Mouse (Mus musculus): ENCODE results near the gene Gstcd. TPM values are rescaled to one million over a fixed set of nuclear protein-coding genes. Genes with fewer than 3 reads are reported as not detected.

The Gstcd gene
- polyA plus RNA-seq, 1 experiment from 2014 or later, result 13.6 TPM

DNA sequence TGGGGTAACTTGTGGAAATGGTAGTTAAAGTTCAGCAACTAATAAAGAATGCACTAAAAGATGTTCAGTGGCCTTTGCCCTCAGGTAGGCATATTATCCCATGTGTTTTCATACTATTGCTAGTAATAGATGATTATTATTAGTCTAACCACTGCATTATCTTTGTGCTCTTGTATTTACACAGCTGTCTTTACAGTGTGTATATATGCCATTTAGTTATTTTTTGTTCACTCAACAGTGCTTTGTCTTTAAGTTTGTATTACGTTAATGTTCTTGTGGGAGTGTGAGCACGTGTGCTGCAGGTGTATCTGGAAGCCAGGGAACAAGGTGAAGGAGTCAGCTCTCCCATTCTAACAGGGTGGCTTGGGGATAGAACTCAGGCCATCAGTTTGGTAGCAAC lies 7.1 kb upstream of the Gstcd start:
- ATAC-seq (replicated peaks; ENCODE audit: low FRiP score) (no peak), DNase-seq (ENCODE audit: low spot score) (no peak)
- H3K9ac ChIP-seq (ENCODE audit: low read length), result no peak overlapping the region
- whole genome bisulfite sequencing, result 96% methylated on average over 2 of the region's 2 CpGs
- no peaks in the 10 kb centered on the region for H3K9me3 ChIP-seq (ENCODE audit: control insufficient read depth, low read length)
- H3K4me3 ChIP-seq (ENCODE audit: low read depth, low read length), result no peak overlapping the region
- H3K27ac ChIP-seq (ENCODE audit: low read depth, low read length), result no peak overlapping the region
- H3K36me3 ChIP-seq (ENCODE audit: control insufficient read depth, insufficient read depth, low read length), result no peaks in the 10 kb centered on the region; the same call in 1 of the 2 replicates
- H3K4me2 ChIP-seq (ENCODE audit: low read depth, low read length, severe bottlenecking), result no peak overlapping the region
- H3K4me1 ChIP-seq (replicated peaks; ENCODE audit: control insufficient read depth, insufficient read depth, low read length), result no peaks in the 10 kb centered on the region
- no peaks in the 10 kb centered on the region for H3K27me3 ChIP-seq (ENCODE audit: control insufficient read depth, insufficient read depth, low read length)

DNA sequence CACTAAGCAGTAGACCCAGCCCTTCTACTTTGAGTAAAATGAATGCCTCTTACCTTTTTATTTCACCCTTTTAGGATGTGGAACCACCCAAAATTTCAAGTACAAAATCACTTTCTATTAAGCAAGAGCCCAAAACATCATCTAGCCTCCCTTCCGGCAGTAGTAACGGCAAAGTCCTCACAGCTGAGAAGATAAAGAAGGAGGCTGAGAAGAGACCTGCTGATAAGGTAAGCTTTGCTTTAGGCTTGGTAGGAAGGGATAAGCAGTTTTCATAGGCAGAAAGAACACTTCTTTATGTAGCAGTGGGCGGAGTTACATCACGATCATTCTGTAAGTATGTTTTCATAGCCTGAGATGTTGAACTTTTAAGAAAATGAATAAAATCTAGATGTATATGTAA lies 6.5 kb upstream of the Gstcd start:
- H3K9ac ChIP-seq (ENCODE audit: low read length), result no peak overlapping the region
- no peak overlapping the region for H3K4me2 ChIP-seq (ENCODE audit: low read depth, low read length, severe bottlenecking)
- no peaks in the 10 kb centered on the region for H3K9me3 ChIP-seq (ENCODE audit: control insufficient read depth, low read length)
- H3K27me3 ChIP-seq (ENCODE audit: control insufficient read depth, insufficient read depth, low read length), result no peaks in the 10 kb centered on the region
- 93% methylated on average over 4 of the region's 4 CpGs for WGBS
- no peak for ATAC-seq (replicated peaks; ENCODE audit: low FRiP score)
- no peak overlapping the region for H3K27ac ChIP-seq (ENCODE audit: low read depth, low read length)
- H3K4me3 ChIP-seq (ENCODE audit: low read depth, low read length), result no peak overlapping the region
- DNase-seq (ENCODE audit: low spot score), result no peak
- H3K4me1 ChIP-seq (replicated peaks; ENCODE audit: control insufficient read depth, insufficient read depth, low read length), result no peaks in the 10 kb centered on the region
- H3K36me3 ChIP-seq (ENCODE audit: control insufficient read depth, insufficient read depth, low read length), result no peaks in the 10 kb centered on the region; the same call in 1 of the 2 replicates

GRCm38 (mm10) chr3:133097936-133098335 lies 6.1 kb upstream of the Gstcd start:
- H3K36me3 ChIP-seq (ENCODE audit: control insufficient read depth, insufficient read depth, low read length), result no peaks in the 10 kb centered on the region; the same call in 1 of the 2 replicates
- WGBS, result 97% methylated on average over 6 of the region's 6 CpGs

GRCm38 (mm10) chr3:133094305-133094704 lies 2.5 kb upstream of the Gstcd start:
- H3K4me2 ChIP-seq (ENCODE audit: low read depth, low read length, severe bottlenecking), result no peak overlapping the region
- H3K9ac ChIP-seq (ENCODE audit: low read length), result no peak overlapping the region
- H3K27ac ChIP-seq (ENCODE audit: low read depth, low read length), result no peak overlapping the region
- no peaks in the 10 kb centered on the region for H3K9me3 ChIP-seq (ENCODE audit: control insufficient read depth, low read length)
- no peak overlapping the region for H3K4me3 ChIP-seq (ENCODE audit: low read depth, low read length)
- H3K36me3 ChIP-seq (ENCODE audit: control insufficient read depth, insufficient read depth, low read length), result no peaks in the 10 kb centered on the region; the same call in 1 of the 2 replicates
- DNase-seq (ENCODE audit: low spot score) (no peak), ATAC-seq (replicated peaks; ENCODE audit: low FRiP score) (no peak)
- H3K27me3 ChIP-seq (ENCODE audit: control insufficient read depth, insufficient read depth, low read length), result no peaks in the 10 kb centered on the region
- no peaks in the 10 kb centered on the region for H3K4me1 ChIP-seq (replicated peaks; ENCODE audit: control insufficient read depth, insufficient read depth, low read length)
- WGBS, result 82% methylated on average over 1 of the region's 1 CpGs

More at GRCm38 (mm10) chr3:133097936-133098335, 6.1 kb upstream of the Gstcd start:
- Histone ChIP-seq H3K4me3 (ENCODE audit: low read depth, low read length) (no peak overlapping the region), H3K4me2 (ENCODE audit: low read depth, low read length, severe bottlenecking) (no peak overlapping the region), H3K9me3 (ENCODE audit: control insufficient read depth, low read length) (no peaks in the 10 kb centered on the region), H3K4me1 (replicated peaks; ENCODE audit: control insufficient read depth, insufficient read depth, low read length) (no peaks in the 10 kb centered on the region), H3K27ac (ENCODE audit: low read depth, low read length) (no peak overlapping the region), H3K9ac (ENCODE audit: low read length) (no peak overlapping the region), H3K27me3 (ENCODE audit: control insufficient read depth, insufficient read depth, low read length) (no peaks in the 10 kb centered on the region)
- ATAC-seq (replicated peaks; ENCODE audit: low FRiP score), result no peak
- no peak for DNase-seq (ENCODE audit: low spot score)

DNA sequence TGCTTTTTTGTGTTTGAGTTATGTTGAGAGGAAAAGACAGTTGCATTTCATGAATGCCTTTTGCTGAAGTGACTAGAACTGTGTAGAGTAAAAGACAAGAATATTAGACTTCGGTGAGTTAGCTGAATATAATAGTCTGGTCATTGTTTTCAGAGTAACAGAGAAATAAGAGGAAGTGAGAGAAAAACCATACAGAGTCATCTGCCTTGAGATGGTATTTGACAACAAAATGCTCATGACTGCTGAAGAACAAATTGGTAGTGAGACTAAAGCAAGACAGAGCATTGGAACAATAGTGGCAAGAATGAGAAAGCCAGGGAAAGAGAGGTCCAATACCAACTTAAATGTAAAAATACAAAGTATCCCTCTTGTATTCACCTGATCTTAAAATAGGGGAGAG lies 1.1 kb upstream of the Gstcd start:
- no peaks in the 10 kb centered on the region for H3K27me3 ChIP-seq (ENCODE audit: control insufficient read depth, insufficient read depth, low read length)
- H3K4me1 ChIP-seq (replicated peaks; ENCODE audit: control insufficient read depth, insufficient read depth, low read length), result no peaks in the 10 kb centered on the region
- H3K27ac ChIP-seq (ENCODE audit: low read depth, low read length), result no peak overlapping the region
- peak overlapping the region; percentile 55; the same call in 1 of the 2 replicates for H3K4me2 ChIP-seq (ENCODE audit: low read depth, low read length, severe bottlenecking)
- 86% methylated on average over 1 of the region's 1 CpGs for WGBS
- H3K36me3 ChIP-seq (ENCODE audit: control insufficient read depth, insufficient read depth, low read length), result no peaks in the 10 kb centered on the region; the same call in 1 of the 2 replicates
- peak overlapping the region; percentile 99; the same call in 1 of the 2 replicates for H3K9ac ChIP-seq (ENCODE audit: low read length)
- H3K4me3 ChIP-seq (ENCODE audit: low read depth, low read length), result peak overlapping the region; percentile 66; the same call in 1 of the 2 replicates
- DNase-seq (ENCODE audit: low spot score) (no peak), ATAC-seq (replicated peaks; ENCODE audit: low FRiP score) (no peak)
- H3K9me3 ChIP-seq (ENCODE audit: control insufficient read depth, low read length), result no peaks in the 10 kb centered on the region

GRCm38 (mm10) chr3:133092274-133092853 lies 531 bp upstream of the Gstcd start:
- DNase-seq (ENCODE audit: low spot score), result no peak
- Histone ChIP-seq H3K27me3 (ENCODE audit: control insufficient read depth, insufficient read depth, low read length) (no peaks in the 10 kb centered on the region), H3K4me2 (ENCODE audit: low read depth, low read length, severe bottlenecking) (peak overlapping the region; percentile 55), H3K36me3 (ENCODE audit: control insufficient read depth, insufficient read depth, low read length) (no peaks in the 10 kb centered on the region), H3K9ac (ENCODE audit: low read length) (peak overlapping the region; percentile 99), H3K27ac (ENCODE audit: low read depth, low read length) (peak overlapping the region; percentile 94), H3K4me3 (ENCODE audit: low read depth, low read length) (peak overlapping the region; percentile 66), H3K4me1 (replicated peaks; ENCODE audit: control insufficient read depth, insufficient read depth, low read length) (no peaks in the 10 kb centered on the region), H3K9me3 (ENCODE audit: control insufficient read depth, low read length) (no peaks in the 10 kb centered on the region)
- no peak for ATAC-seq (replicated peaks; ENCODE audit: low FRiP score)
- WGBS, result 1% methylated on average over 7 of the region's 7 CpGs

GRCm38 (mm10) chr3:133091121-133091663 lies 641 bp downstream of the Gstcd start:
- DNase-seq (ENCODE audit: low spot score) (no peak), ATAC-seq (replicated peaks; ENCODE audit: low FRiP score) (peak; percentile 86)
- Histone ChIP-seq H3K4me3 (ENCODE audit: low read depth, low read length) (peak overlapping the region; percentile 66), H3K27ac (ENCODE audit: low read depth, low read length) (peak overlapping the region; percentile 94), H3K4me1 (replicated peaks; ENCODE audit: control insufficient read depth, insufficient read depth, low read length) (no peaks in the 10 kb centered on the region), H3K4me2 (ENCODE audit: low read depth, low read length, severe bottlenecking) (peak overlapping the region; percentile 55), H3K36me3 (ENCODE audit: control insufficient read depth, insufficient read depth, low read length) (no peaks in the 10 kb centered on the region), H3K9me3 (ENCODE audit: control insufficient read depth, low read length) (no peaks in the 10 kb centered on the region), H3K27me3 (ENCODE audit: control insufficient read depth, insufficient read depth, low read length) (no peaks in the 10 kb centered on the region), H3K9ac (ENCODE audit: low read length) (peak overlapping the region; percentile 99)
- WGBS, result under 1% methylated on average over 44 of the region's 44 CpGs

DNA sequence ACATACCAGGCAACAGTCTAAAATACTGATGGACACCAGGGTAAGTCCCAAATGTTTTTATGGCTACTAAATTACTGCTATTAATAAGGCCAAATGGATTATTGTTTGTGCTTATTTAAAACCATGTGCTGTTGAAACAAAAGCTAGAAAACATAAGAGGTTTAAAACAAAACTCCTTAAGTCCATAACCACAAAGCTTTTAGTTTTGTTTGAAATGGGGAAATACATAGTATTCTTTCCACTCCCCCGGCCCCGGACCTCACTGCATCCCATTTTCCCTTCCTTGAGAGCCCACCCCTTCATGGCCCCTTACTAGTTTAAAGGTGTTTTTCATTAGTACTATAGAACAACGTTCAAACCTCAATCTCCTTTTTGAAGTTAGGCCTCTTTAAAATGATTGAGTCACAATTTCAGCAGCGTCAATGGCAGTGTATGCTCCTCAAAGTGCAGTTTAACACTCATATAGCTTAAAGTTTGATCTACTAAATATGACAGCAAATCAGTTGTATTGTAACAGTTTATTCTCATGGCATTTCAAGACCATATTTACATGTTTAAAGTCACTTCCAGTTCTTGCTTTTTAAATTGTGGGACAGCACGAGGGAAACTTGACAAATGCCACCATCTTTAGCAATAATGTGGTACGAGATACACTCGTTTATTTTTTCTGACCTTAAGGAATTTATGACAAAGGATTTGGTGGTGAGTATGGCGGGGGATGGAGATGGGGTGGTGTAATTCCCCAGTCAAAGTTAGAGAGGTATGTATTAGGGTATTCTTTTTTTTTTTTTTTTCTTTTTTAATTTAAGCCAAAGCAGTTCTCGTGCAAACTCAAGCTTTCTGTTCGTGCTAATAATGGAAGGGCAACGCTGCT lies 1.3 kb downstream of the Gstcd start:
- no peaks in the 10 kb centered on the region for H3K4me1 ChIP-seq (replicated peaks; ENCODE audit: control insufficient read depth, insufficient read depth, low read length)
- H3K27me3 ChIP-seq (ENCODE audit: control insufficient read depth, insufficient read depth, low read length), result no peaks in the 10 kb centered on the region
- no peaks in the 10 kb centered on the region for H3K9me3 ChIP-seq (ENCODE audit: control insufficient read depth, low read length)
- peak overlapping the region; percentile 99 for H3K9ac ChIP-seq (ENCODE audit: low read length)
- WGBS, result 9% methylated on average over 11 of the region's 11 CpGs
- H3K36me3 ChIP-seq (ENCODE audit: control insufficient read depth, insufficient read depth, low read length), result no peaks in the 10 kb centered on the region
- peak overlapping the region; percentile 55 for H3K4me2 ChIP-seq (ENCODE audit: low read depth, low read length, severe bottlenecking)
- no peak for DNase-seq (ENCODE audit: low spot score)
- ATAC-seq (replicated peaks; ENCODE audit: low FRiP score), result no peak
- peak overlapping the region; percentile 66 for H3K4me3 ChIP-seq (ENCODE audit: low read depth, low read length)
- H3K27ac ChIP-seq (ENCODE audit: low read depth, low read length), result peak overlapping the region; percentile 94
